Mouse (Mus musculus) v-Abl transformed pro-B cells (cell line): ENCODE measurements around the gene 0610009B22Rik.

Experiments used
- in situ Hi-C, 2 experiments: fragments of 400-800 bp; cut with MboI; formaldehyde crosslinking; loops; one replicate each; pipeline ENCODE4 v1.15.1; 2025; ENCODE audit not compliant: unreplicated experiment in 2 of 2

Gene 0610009B22Rik

DNA sequence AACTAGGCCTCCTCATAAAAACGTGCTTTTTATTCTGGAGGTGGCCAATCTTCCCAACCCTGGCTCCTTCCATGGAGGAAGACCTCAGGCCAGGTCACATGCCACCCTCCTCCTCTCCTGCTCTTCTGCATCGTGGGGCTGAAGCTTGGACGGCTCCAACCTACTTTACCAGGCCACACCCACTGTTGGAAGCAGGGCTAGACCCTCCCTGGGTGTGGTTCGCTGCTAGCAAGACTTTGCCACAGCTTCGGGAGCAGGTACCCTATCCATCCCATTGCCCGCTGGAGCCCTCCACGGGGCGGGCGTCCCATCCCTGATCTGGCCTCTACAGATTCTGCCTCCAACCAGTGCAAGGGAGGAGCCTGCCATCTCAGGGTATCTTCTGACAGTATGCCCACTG is 45.5 kb downstream of the 0610009B22Rik start:
- in situ Hi-C loops = no loop called here

DNA sequence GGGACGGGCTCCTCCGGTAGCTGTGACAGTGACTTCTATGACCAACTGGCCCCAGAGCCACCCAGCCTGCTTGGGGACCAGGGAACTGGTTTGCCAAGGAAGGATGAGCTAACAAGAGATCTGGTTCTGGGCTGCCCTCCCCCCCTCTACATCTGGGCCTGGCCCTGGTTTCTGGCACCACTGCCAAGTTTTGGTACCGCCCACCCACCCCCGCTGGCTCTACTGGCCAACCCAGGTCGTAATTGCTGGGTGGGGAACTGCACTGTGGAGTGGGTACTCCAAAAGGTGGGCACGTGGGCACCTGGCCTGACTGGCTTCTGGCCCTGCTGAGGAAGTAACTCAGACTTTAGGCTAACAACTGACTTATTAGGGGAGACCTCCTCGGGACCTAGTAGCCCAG is 47.9 kb downstream of the 0610009B22Rik start:
- in situ Hi-C loops = no loop called here

DNA sequence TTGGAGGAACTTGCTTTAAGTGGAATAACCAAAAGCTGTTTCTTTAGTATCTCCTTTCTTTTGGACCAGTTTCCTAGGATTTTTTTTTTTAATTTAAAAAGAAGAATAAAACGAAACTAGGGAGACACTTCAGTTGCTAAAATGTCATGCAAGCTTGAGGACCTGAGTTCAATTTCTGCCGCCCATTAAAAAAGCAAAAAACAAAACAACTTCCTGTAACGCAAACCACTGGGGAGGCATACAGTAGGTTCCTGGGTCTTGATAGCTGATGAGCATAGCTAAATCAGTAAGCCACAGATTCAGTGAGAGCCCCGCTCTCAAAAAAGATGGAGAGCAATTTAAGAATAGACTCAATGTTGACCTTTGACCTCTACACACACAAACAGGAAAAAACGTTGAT is 50.2 kb downstream of the 0610009B22Rik start:
- in situ Hi-C loops = no loop called here

DNA sequence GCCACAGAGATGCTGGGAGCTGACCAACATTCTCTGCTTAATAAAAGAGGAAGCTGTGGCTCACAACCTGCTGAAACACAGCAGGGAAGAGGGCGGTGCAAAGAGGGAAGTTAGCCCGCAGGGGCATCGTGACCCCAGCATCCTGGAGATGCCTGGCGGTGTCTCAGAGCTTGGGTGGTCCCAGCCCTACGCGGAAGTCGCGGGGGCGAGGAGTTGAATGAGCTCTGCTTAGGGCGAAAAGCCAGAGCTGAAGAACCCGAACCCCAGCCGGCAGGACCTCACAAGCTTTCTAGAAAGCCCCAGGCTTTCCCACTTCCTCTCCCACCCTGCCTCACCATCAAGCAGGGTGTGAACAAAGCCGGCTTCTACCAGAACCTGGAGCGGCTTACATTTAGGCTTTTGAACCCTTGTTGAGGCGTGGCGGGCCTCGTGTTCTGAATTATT is 50.7 kb downstream of the 0610009B22Rik start:
- in situ Hi-C loops = no loop called here

DNA sequence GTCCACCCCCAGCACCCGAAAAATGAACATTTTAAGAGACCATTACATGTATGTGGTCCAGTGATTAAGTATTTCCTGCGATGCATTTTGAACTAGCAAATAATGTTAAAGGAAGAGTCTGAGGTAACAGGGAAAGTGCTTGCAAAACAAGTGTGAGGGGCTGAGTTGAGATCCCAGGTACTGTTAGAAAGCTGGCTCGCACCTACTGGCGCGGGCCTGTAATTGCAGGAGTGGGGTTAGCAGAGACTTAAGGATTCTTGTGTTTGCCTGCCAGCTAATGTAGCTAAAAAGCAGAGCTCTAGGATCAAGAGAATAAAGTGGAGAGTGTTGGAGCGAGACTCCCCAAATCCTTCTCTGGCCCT is 52.4 kb downstream of the 0610009B22Rik start:
- in situ Hi-C loops = no loop called here

DNA sequence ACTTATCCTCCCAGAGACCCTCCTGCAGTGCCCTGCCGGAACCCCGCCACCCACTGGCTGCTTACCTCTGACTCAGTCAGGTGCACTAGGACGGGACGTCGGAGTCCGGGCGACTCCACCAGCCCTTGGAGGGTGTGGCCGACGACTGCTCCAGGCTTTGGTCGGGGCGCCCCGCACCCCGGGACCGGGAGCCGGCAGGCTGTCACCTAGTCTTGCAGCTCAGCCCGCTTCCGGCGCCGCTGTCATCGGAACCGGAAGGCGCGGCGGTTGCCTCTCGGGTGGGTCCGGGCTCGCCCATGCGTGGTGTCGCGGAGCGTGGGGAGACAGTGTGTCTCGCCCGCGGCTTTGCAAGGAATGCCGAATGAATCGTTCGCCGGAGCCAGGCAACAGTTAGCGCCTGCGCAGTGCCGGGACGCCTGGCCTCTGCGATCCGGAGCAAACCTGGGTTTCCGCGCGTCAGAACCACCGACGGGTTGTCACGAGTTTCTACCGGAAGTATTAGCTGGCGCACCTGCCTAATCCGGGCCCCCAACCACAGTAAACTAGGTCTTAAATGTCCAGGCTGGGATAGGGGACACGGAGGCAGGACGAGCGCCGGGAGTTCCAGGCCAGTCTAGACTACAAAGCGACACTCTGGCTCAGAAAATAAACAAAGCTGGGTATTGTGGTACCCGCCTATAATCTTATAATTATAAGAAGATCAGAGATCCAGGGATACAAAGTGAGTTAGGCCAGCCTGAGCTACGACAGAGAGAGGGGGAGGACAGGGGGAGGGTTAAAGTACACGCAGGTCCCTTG is 53.0 kb downstream of the 0610009B22Rik start, which contains the start of gene Rmnd5b:
Gene Rmnd5b, minus strand, starts transcription at position 372 of the 798 bp plus-strand sequence.
- in situ Hi-C loops = no loop called here
